Mouse (Mus musculus): Measurements from ENCODE around the gene Setd1b.
"Not testable (repeated sequence)": the region's sequence is repeated elsewhere in the genome, so short reads cannot be mapped to it uniquely, and the experiment has no call there.

Gene Setd1b

DNA sequence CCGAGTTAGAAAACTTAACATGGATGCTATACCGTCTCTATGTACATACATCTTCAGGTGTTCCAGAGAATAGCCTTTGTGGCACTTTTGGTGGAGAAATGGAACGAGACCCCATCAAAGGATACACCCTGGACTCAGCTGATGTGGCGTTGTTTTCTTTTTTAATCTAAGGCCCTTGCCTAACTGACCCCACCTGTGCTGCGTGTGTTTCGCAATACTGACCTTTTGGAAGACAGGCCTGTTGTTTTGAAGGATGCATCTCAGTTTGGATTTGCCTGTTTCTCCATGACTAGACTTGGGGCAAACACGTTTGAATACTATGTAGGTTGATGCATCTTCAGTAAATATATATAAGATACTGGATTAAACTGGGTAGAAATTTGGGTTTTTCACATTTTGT lies 61.6 kb downstream of the Setd1b start:
- DNase-seq, result not testable (repeated sequence)
